Mouse (Mus musculus) midbrain, embryonic 12.5 days (tissue): ENCODE results near the gene Mcpt4. TPM values are rescaled to one million over a fixed set of nuclear protein-coding genes. Genes with fewer than 3 reads are reported as not detected.
"Not testable (repeated sequence)": the region's sequence is repeated elsewhere in the genome, so short reads cannot be mapped to it uniquely, and the experiment has no call there.

Source experiments
- ATAC-seq: fragments of 200-750 bp; cut with Nextera tagmentation; 2 replicates; pipeline ENCODE4 v1.8.0; 2017; ENCODE audit warnings: low read depth, moderate TSS enrichment, moderate library complexity; ENCODE audit not compliant: low FRiP score
- H3K27ac ChIP-seq: fragments of 300-500 bp; sonication (generic); replicated peaks from 2 replicates; pipeline ENCODE4 v1.5.1; 2016; ENCODE audit warnings: mild to moderate bottlenecking
- H3K27me3 ChIP-seq: fragments of 300-500 bp; sonication (generic); 2 replicates; pipeline ENCODE4 v1.6.1; 2016; ENCODE audit warnings: mild to moderate bottlenecking
- H3K36me3 ChIP-seq: fragments of 300-500 bp; sonication (generic); 2 replicates; pipeline ENCODE4 v1.6.1; 2016
- H3K4me1 ChIP-seq: fragments of 300-500 bp; sonication (generic); 2 replicates; pipeline ENCODE4 v1.6.1; 2016
- H3K4me2 ChIP-seq: fragments of 300-500 bp; sonication (generic); replicated peaks from 2 replicates; pipeline ENCODE4 v1.6.1; 2016; ENCODE audit warnings: mild to moderate bottlenecking, moderate library complexity
- H3K4me3 ChIP-seq: fragments of 300-500 bp; sonication (generic); 2 replicates; pipeline ENCODE4 v1.5.1; 2016; ENCODE audit warnings: mild to moderate bottlenecking
- H3K9ac ChIP-seq: fragments of 300-500 bp; sonication (generic); replicated peaks from 2 replicates; pipeline ENCODE4 v1.6.1; 2016; ENCODE audit warnings: mild to moderate bottlenecking, moderate library complexity
- H3K9me3 ChIP-seq: fragments of 300-500 bp; sonication (generic); 2 replicates; pipeline ENCODE4 v1.6.1; 2016; ENCODE audit warnings: mild to moderate bottlenecking
- WGBS: fragments of 180-500 bp; shearing (Covaris S2); methylation state at CpG from one replicate; pipeline ENCODE4 v1.1.7; 2016; 5-methylcytosine and 5-hydroxymethylcytosine counted together
- polyA plus RNA-seq: library from polyadenylated mRNA; unstranded; fragments of >200 nt; fragmentation: Nextera tagmentation; extraction: Ambion mirVana; gene quantifications from 2 replicates; pipeline ENCODE4 v1.2.1, GENCODE M21; 2016

The Mcpt4 gene
- not detected in 2 replicates for polyA plus RNA-seq

GRCm38 (mm10) chr14:56062213-56062612, at the start of gene Mcpt4:
Mcpt4 (minus strand) TSS chr14:56062313.
- ATAC-seq, result not testable (repeated sequence)
- 73% methylated on average over 3 of the region's 3 CpGs for WGBS

GRCm38 (mm10) chr14:56105447-56106180, 43.5 kb upstream of the Mcpt4 start:
- no peak overlapping the region for H3K4me2 ChIP-seq

More at GRCm38 (mm10) chr14:56062213-56062612, at the start of gene Mcpt4:
- not testable (repeated sequence) for H3K9ac ChIP-seq, H3K27ac ChIP-seq, H3K36me3 ChIP-seq, H3K27me3 ChIP-seq, H3K9me3 ChIP-seq, H3K4me2 ChIP-seq, H3K4me1 ChIP-seq, H3K4me3 ChIP-seq

GRCm38 (mm10) chr14:56105016-56105415, 42.9 kb upstream of the Mcpt4 start:
- Histone ChIP-seq H3K36me3 (no peaks in the 10 kb centered on the region), H3K4me1 (no peaks in the 10 kb centered on the region), H3K9me3 (no peaks in the 10 kb centered on the region), H3K4me3 (no peak overlapping the region), H3K27me3 (no peaks in the 10 kb centered on the region), H3K4me2 (no peak overlapping the region), H3K27ac (no peak overlapping the region), H3K9ac (no peak overlapping the region)
- 88% methylated on average over 5 of the region's 5 CpGs for WGBS
- no peak for ATAC-seq

More at GRCm38 (mm10) chr14:56105447-56106180, 43.5 kb upstream of the Mcpt4 start:
- H3K27ac ChIP-seq, result no peak overlapping the region
- H3K27me3 ChIP-seq, result no peaks in the 10 kb centered on the region
- ATAC-seq, result no peak
- no peak overlapping the region for H3K4me3 ChIP-seq
- no peak overlapping the region for H3K9ac ChIP-seq
- 84% methylated on average over 13 of the region's 13 CpGs for WGBS
- no peaks in the 10 kb centered on the region for H3K9me3 ChIP-seq
- no peaks in the 10 kb centered on the region for H3K36me3 ChIP-seq
- no peaks in the 10 kb centered on the region for H3K4me1 ChIP-seq

- no peak overlapping the region for H3K4me2 ChIP-seq
- H3K27ac ChIP-seq, result no peak overlapping the region
- no peaks in the 10 kb centered on the region for H3K27me3 ChIP-seq
- 69% methylated on average over 3 of the region's 3 CpGs for WGBS
- no peak for ATAC-seq
- H3K4me1 ChIP-seq, result no peaks in the 10 kb centered on the region
- no peaks in the 10 kb centered on the region for H3K36me3 ChIP-seq
- no peak overlapping the region for H3K4me3 ChIP-seq
- no peaks in the 10 kb centered on the region for H3K9me3 ChIP-seq
- H3K9ac ChIP-seq, result no peak overlapping the region
Measured at GRCm38 (mm10) chr14:56103452-56103851, 41.3 kb upstream of the Mcpt4 start.

GRCm38 (mm10) chr14:56102386-56102785, 40.3 kb upstream of the Mcpt4 start, which contains the start of gene Ctsg:
Ctsg (minus strand) TSS chr14:56102574.
- Histone ChIP-seq H3K9me3 (no peaks in the 10 kb centered on the region), H3K4me1 (no peaks in the 10 kb centered on the region), H3K4me2 (no peak within 1 kb of the TSS), H3K36me3 (no peaks in the 10 kb centered on the region), H3K27me3 (no peaks in the 10 kb centered on the region), H3K4me3 (no peak within 1 kb of the TSS), H3K27ac (no peak within 1 kb of the TSS), H3K9ac (no peak within 1 kb of the TSS)
- no peak for ATAC-seq
- WGBS, result 83% methylated on average over 10 of the region's 10 CpGs

DNA sequence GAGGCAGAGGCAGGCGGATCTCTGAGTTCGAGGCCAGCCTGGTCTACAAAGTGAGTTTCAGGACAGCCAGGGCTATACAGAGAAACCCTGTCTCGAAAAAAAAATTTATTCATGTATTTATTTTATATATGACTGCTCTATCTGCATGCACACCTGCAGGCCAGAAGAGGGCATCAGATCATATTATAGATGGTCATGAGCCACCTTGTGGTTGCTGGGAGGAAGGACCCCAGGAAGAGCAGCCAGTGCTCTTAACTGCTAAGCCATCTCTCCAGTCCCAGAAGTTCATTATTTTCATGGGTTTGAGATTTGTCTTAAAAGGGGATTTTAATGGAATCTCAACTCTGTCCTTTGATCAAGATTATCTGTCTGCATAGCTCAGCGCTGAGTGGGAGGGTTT, 36.8 kb upstream of the Mcpt4 start:
- H3K36me3 ChIP-seq, result no peaks in the 10 kb centered on the region
- H3K4me3 ChIP-seq, result no peak overlapping the region
- H3K27ac ChIP-seq, result no peak overlapping the region
- no peaks in the 10 kb centered on the region for H3K4me1 ChIP-seq
- no peaks in the 10 kb centered on the region for H3K27me3 ChIP-seq
- H3K4me2 ChIP-seq, result no peak overlapping the region
- no peaks in the 10 kb centered on the region for H3K9me3 ChIP-seq
- no peak overlapping the region for H3K9ac ChIP-seq
- no peak for ATAC-seq
- WGBS, result 70% methylated on average over 4 of the region's 4 CpGs

DNA sequence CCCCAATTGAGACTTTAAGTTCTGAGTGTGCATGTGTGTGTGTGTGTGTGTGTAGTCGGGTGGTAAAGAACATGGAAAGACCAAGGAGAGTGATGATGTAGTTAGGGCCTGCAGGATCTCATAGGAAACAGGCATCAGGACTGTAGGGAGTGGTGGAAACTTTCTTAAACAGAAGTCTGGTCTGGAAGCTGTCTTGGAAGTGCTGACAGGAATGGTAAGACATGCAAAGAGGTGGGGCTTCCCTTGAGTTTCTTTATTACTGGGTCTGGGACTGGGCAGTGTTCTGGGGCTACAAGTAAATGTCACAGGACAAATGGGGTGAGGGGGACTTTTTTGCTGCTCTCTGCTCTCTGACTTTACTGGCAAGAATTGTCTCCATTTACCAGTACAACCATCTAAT, 35.5 kb upstream of the Mcpt4 start:
- H3K27me3 ChIP-seq, result no peaks in the 10 kb centered on the region
- no peaks in the 10 kb centered on the region for H3K9me3 ChIP-seq
- H3K4me1 ChIP-seq, result no peaks in the 10 kb centered on the region
- no peak for ATAC-seq
- no peak overlapping the region for H3K4me2 ChIP-seq
- 75% methylated on average over 1 of the region's 1 CpGs for WGBS
- H3K27ac ChIP-seq, result no peak overlapping the region
- H3K36me3 ChIP-seq, result no peaks in the 10 kb centered on the region
- H3K9ac ChIP-seq, result no peak overlapping the region
- no peak overlapping the region for H3K4me3 ChIP-seq

GRCm38 (mm10) chr14:56093353-56093752, 31.2 kb upstream of the Mcpt4 start:
- no peak for ATAC-seq
- Histone ChIP-seq H3K27ac (no peak overlapping the region), H3K27me3 (no peaks in the 10 kb centered on the region), H3K36me3 (no peaks in the 10 kb centered on the region), H3K9me3 (no peaks in the 10 kb centered on the region), H3K4me1 (no peaks in the 10 kb centered on the region), H3K4me2 (no peak overlapping the region), H3K4me3 (no peak overlapping the region), H3K9ac (no peak overlapping the region)
- WGBS, result 81% methylated on average over 2 of the region's 2 CpGs

- H3K9ac ChIP-seq, result no peak overlapping the region
- H3K36me3 ChIP-seq, result no peaks in the 10 kb centered on the region
- WGBS, result 86% methylated on average over 3 of the region's 3 CpGs
- no peak overlapping the region for H3K4me2 ChIP-seq
- no peak for ATAC-seq
- H3K27ac ChIP-seq, result no peak overlapping the region
- no peak overlapping the region for H3K4me3 ChIP-seq
- no peaks in the 10 kb centered on the region for H3K4me1 ChIP-seq
- H3K9me3 ChIP-seq, result no peaks in the 10 kb centered on the region
- H3K27me3 ChIP-seq, result no peaks in the 10 kb centered on the region
Measured at GRCm38 (mm10) chr14:56086711-56087110, 24.6 kb upstream of the Mcpt4 start.

GRCm38 (mm10) chr14:56085167-56085566, 23.1 kb upstream of the Mcpt4 start, which contains the start of gene Mcpt8:
Mcpt8 (minus strand) TSS chr14:56085273.
- Histone ChIP-seq H3K27ac (no peak within 1 kb of the TSS), H3K4me3 (no peak within 1 kb of the TSS), H3K9me3 (no peaks in the 10 kb centered on the region), H3K4me2 (no peak within 1 kb of the TSS), H3K4me1 (no peaks in the 10 kb centered on the region), H3K27me3 (no peaks in the 10 kb centered on the region), H3K36me3 (no peaks in the 10 kb centered on the region), H3K9ac (no peak within 1 kb of the TSS)
- WGBS, result 100% methylated on average over 2 of the region's 2 CpGs
- ATAC-seq, result no peak

- no peak for ATAC-seq
- Histone ChIP-seq H3K27ac (no peak overlapping the region), H3K27me3 (no peaks in the 10 kb centered on the region), H3K36me3 (no peaks in the 10 kb centered on the region), H3K9me3 (no peaks in the 10 kb centered on the region), H3K4me1 (no peaks in the 10 kb centered on the region), H3K9ac (no peak overlapping the region), H3K4me3 (no peak overlapping the region), H3K4me2 (no peak overlapping the region)
- 79% methylated on average over 4 of the region's 4 CpGs for WGBS
Measured at GRCm38 (mm10) chr14:56082016-56082415, 19.9 kb upstream of the Mcpt4 start.

DNA sequence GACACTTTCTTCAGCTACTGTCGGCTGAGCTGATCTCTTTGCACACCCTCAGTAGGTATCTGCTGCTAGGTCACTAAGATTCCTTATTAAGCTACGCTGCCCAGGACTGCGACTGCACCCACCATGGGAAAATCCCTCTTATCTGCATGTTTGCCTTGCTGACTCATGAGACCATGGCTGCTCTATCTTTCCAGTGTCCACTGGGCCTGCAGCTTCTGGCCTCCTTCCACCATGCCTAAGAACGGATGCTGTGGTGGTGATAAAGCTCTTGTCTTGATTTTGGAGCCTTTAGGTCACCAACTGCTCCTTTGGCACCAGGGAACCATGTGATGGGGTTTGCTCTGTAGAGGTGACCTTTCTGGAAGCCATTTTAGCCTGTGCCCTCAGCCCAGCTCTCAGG, 4.4 kb downstream of the Mcpt4 start:
- Histone ChIP-seq H3K4me2 (no peak overlapping the region), H3K27me3 (no peaks in the 10 kb centered on the region), H3K27ac (no peak overlapping the region), H3K9ac (no peak overlapping the region), H3K36me3 (no peaks in the 10 kb centered on the region), H3K4me3 (no peak overlapping the region), H3K4me1 (no peaks in the 10 kb centered on the region), H3K9me3 (no peaks in the 10 kb centered on the region)
- ATAC-seq, result no peak
- WGBS, result 88% methylated on average over 4 of the region's 4 CpGs

DNA sequence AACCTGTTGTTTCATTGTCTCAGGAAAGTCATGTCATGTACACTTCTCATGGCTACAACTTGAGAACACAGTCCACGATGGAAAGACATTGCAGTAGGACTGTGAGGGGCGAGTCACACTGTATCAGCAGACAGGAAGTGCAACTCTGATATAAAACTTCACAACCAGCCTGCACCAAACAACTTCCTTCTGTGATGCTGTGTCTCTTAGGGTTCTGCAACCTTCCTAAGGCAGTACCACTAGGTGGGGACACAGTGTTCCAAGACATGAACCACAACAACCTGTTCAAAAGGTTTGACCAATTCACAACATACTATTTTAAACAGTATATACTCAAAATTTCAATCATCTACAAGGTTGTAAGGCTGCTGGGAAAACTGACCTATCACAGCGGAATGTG, 6.7 kb downstream of the Mcpt4 start:
- no peak for ATAC-seq
- Histone ChIP-seq H3K4me2 (no peak overlapping the region), H3K36me3 (no peaks in the 10 kb centered on the region), H3K4me3 (no peak overlapping the region), H3K4me1 (no peaks in the 10 kb centered on the region), H3K9ac (no peak overlapping the region), H3K27ac (no peak overlapping the region), H3K9me3 (no peaks in the 10 kb centered on the region), H3K27me3 (no peaks in the 10 kb centered on the region)
- 94% methylated on average over 3 of the region's 3 CpGs for WGBS
